Comparison of ENCODE assay signal across 27 mouse cellular contexts in genomic region chr19:34242925-34243324, GRCm38 (mm10). TPM values are rescaled to one million over a fixed set of nuclear protein-coding genes. Genes with fewer than 3 reads are reported as not detected.
"Had no signal": no experiment of that assay in that cellular context is flagged by ENCODE, and none has a peak within 500 bp of the region (broad histone marks: within the 10 kb centered on the region; RNA-seq: fewer than 3 reads in every experiment).

No protein-coding gene starts in this region.

- DNase-seq: cerebellum, adult 18-20 months; cerebellum, adult 2 months; cerebellum, adult 8-10 months; cerebellum, adult 9-10 months; cerebellum, adult 9-11 months; cerebellum, postnatal 10 days; cerebellum, postnatal 14 days; cerebellum, postnatal 25 days; cerebellum, postnatal 36 days; embryo, embryonic 11 days; forebrain, postnatal 0 days; gastrocnemius, adult 2 months; gastrocnemius, postnatal 10 days; gastrocnemius, postnatal 14 days; gastrocnemius, postnatal 25 days; gastrocnemius, postnatal 36 days; heart, adult 2 months had no signal

- H3K4me1 ChIP-seq: embryonic facial prominence, embryonic 10.5 days; embryonic facial prominence, embryonic 12.5 days; embryonic facial prominence, embryonic 15.5 days; forebrain, embryonic 10.5 days; forebrain, embryonic 12.5 days; forebrain, embryonic 13.5 days; forebrain, embryonic 15.5 days had no signal

- H3K27me3 ChIP-seq: embryonic facial prominence, embryonic 12.5 days; embryonic facial prominence, embryonic 13.5 days; embryonic facial prominence, embryonic 15.5 days; forebrain, embryonic 12.5 days; forebrain, embryonic 13.5 days; forebrain, embryonic 15.5 days had no signal

- H3K9ac ChIP-seq: embryonic facial prominence, embryonic 12.5 days; embryonic facial prominence, embryonic 13.5 days; embryonic facial prominence, embryonic 15.5 days; forebrain, embryonic 12.5 days; forebrain, embryonic 13.5 days; forebrain, embryonic 15.5 days; forebrain, postnatal 0 days had no signal

- H3K27ac ChIP-seq: embryonic facial prominence, embryonic 10.5 days; embryonic facial prominence, embryonic 12.5 days; embryonic facial prominence, embryonic 13.5 days; embryonic facial prominence, embryonic 15.5 days; forebrain, embryonic 10.5 days; forebrain, embryonic 12.5 days; forebrain, embryonic 13.5 days; forebrain, embryonic 15.5 days; heart, adult 2 months had no signal

- H3K4me2 ChIP-seq: embryonic facial prominence, embryonic 12.5 days; embryonic facial prominence, embryonic 13.5 days; embryonic facial prominence, embryonic 15.5 days; forebrain, embryonic 12.5 days; forebrain, embryonic 13.5 days; forebrain, embryonic 15.5 days had no signal

- H3K9me3 ChIP-seq: embryonic facial prominence, embryonic 10.5 days; embryonic facial prominence, embryonic 12.5 days; embryonic facial prominence, embryonic 13.5 days; embryonic facial prominence, embryonic 15.5 days; forebrain, embryonic 10.5 days; forebrain, embryonic 12.5 days; forebrain, embryonic 13.5 days; forebrain, embryonic 15.5 days had no signal

- H3K4me3 ChIP-seq: embryonic facial prominence, embryonic 10.5 days; embryonic facial prominence, embryonic 12.5 days; embryonic facial prominence, embryonic 13.5 days; embryonic facial prominence, embryonic 15.5 days; erythroblast, embryonic 14.5 days; forebrain, embryonic 10.5 days; forebrain, embryonic 12.5 days; forebrain, embryonic 13.5 days; forebrain, embryonic 15.5 days; gastrocnemius, adult 2 months; heart, adult 2 months had no signal

- H3K36me3 ChIP-seq: embryonic facial prominence, embryonic 10.5 days; embryonic facial prominence, embryonic 12.5 days; forebrain, embryonic 10.5 days; forebrain, embryonic 12.5 days; forebrain, embryonic 15.5 days had no signal

- ATAC-seq: forebrain, embryonic 13.5 days; forebrain, postnatal 0 days had no signal

RNA-seq across cellular contexts. Expression of gene Acta2, which starts 12.5 kb away (rescaled TPM):
- total RNA-seq: common myeloid progenitor, adult 5-6 weeks had no signal
- polyA plus RNA-seq: erythroblast, embryonic 14.5 days had no signal

RNA-seq across cellular contexts. Expression of gene Fas, which starts 47.5 kb away (rescaled TPM):
- polyA plus RNA-seq: erythroblast, embryonic 14.5 days; forebrain, embryonic 10.5 days had no signal

RNA-seq across cellular contexts. Expression of gene Stambpl1, which starts 50.9 kb away (rescaled TPM):
- polyA plus RNA-seq: erythroblast, embryonic 14.5 days had no signal
